16 mouse cellular contexts compared by ENCODE assay signal in the genomic region with DNA sequence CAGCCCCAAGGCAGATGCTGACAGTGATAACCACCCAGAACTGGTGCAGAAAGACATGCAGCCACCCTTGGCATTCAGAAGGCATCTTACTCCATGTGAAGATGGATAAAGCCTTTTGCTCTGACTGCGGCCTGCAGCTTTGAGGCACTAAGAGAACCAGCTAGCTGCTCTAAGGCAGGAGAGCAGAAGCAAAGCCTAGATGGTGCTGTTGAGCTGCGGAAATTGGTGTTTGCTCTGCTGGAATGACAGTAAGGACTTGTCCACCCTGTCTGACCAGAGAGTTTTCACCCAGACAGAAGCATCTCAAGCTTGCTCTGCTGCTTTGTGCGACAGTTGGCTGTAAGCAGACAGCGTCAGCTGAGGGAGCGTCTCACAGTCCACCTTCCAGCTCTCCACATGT. TPM values are rescaled to one million over a fixed set of nuclear protein-coding genes. Genes with fewer than 3 reads are reported as not detected.
DNase-seq lines count a peak whose midpoint lies in the region; ATAC-seq and TF ChIP-seq lines count a peak whose summit lies in the region.
"Not testable (repeated sequence)": the region's sequence is repeated elsewhere in the genome, so short reads cannot be mapped to it uniquely, and the experiment has no call there.
"Had no signal": no experiment of that assay in that cellular context is flagged by ENCODE, and none has a peak within 500 bp of the region (broad histone marks: within the 10 kb centered on the region; RNA-seq: fewer than 3 reads in every experiment).

No protein-coding gene starts in this region.

- not testable (repeated sequence) for H3K27me3 ChIP-seq in forebrain, embryonic 11.5 days (ENCODE audit: control insufficient read depth, insufficient read depth, low read length); hindbrain, postnatal 0 days (ENCODE audit: insufficient read depth, low read length); lung, postnatal 0 days (replicated peaks; ENCODE audit: insufficient read depth, low read length)

- ATAC-seq in forebrain, embryonic 11.5 days (replicated peaks; ENCODE audit: low FRiP score), result not testable (repeated sequence)
- peak; percentile 64 for ATAC-seq in hindbrain, postnatal 0 days
- peak; percentile 40 for ATAC-seq in lung, postnatal 0 days

- not testable (repeated sequence) for TF ChIP-seq EP300 in lung, postnatal 0 days (IDR thresholded peaks at IDR 0.05)

- H3K9ac ChIP-seq in forebrain, embryonic 11.5 days (ENCODE audit: low read length); hindbrain, postnatal 0 days (replicated peaks; ENCODE audit: low read length); lung, postnatal 0 days (replicated peaks; ENCODE audit: low read depth): not testable (repeated sequence)

- peak; percentile 41 for DNase-seq in NIH3T3 (ENCODE audit: low read depth)
- peak; percentile 11 for DNase-seq in cerebellum, postnatal 14 days
- peak; percentile 55 for DNase-seq in forebrain, embryonic 11.5 days (ENCODE audit: low spot score)
- peak; percentile 69 for DNase-seq in hindbrain, postnatal 0 days (ENCODE audit: low spot score)
- peak; percentile 16 for DNase-seq in layer of hippocampus, adult 9-11 months
- DNase-seq in lung, postnatal 0 days (ENCODE audit: low spot score), result peak; percentile 32
- peak; percentile 59 for DNase-seq in retina, embryonic 14.5 days (ENCODE audit: low spot score)
- DNase-seq in urinary bladder, postnatal 36 days (ENCODE audit: low spot score in 2 of 2), result peak; percentile 16 to 37

- not testable (repeated sequence) for H3K4me3 ChIP-seq in forebrain, embryonic 11.5 days (ENCODE audit: low read depth, low read length); hindbrain, postnatal 0 days (ENCODE audit: low read length); lung, postnatal 0 days (ENCODE audit: low read depth, low read length)

- H3K36me3 ChIP-seq in forebrain, embryonic 11.5 days (ENCODE audit: control insufficient read depth, insufficient read depth, low read length); hindbrain, postnatal 0 days (ENCODE audit: insufficient read depth, low read length); lung, postnatal 0 days (ENCODE audit: insufficient read depth, low read length): not testable (repeated sequence)

- H3K9me3 ChIP-seq in forebrain, embryonic 11.5 days (ENCODE audit: control insufficient read depth, low read length); hindbrain, postnatal 0 days (ENCODE audit: low read length); lung, postnatal 0 days (ENCODE audit: low read length): not testable (repeated sequence)

- not testable (repeated sequence) for H3K4me1 ChIP-seq in forebrain, embryonic 11.5 days (replicated peaks; ENCODE audit: control insufficient read depth, insufficient read depth, low read length); hindbrain, postnatal 0 days (ENCODE audit: insufficient read depth, low read length); lung, postnatal 0 days (ENCODE audit: insufficient read depth, low read depth, low read length)

- peak; percentile 63 for TF ChIP-seq CTCF in hindbrain, postnatal 0 days (IDR thresholded peaks at IDR 0.05; ENCODE audit: low read depth)
- peak; percentile 64 for TF ChIP-seq CTCF in lung, postnatal 0 days (IDR thresholded peaks at IDR 0.05)

- WGBS in forebrain, embryonic 11.5 days, result 73% methylated on average over 5 of the region's 5 CpGs
- WGBS in hindbrain, postnatal 0 days, result 69% methylated on average over 5 of the region's 5 CpGs
- WGBS in lung, postnatal 0 days, result 49% methylated on average over 5 of the region's 5 CpGs

- H3K4me2 ChIP-seq in forebrain, embryonic 11.5 days (ENCODE audit: low read depth, low read length, severe bottlenecking); hindbrain, postnatal 0 days (ENCODE audit: low read depth, low read length); lung, postnatal 0 days (replicated peaks; ENCODE audit: low read depth, low read length): not testable (repeated sequence)

- H3K27ac ChIP-seq in forebrain, embryonic 11.5 days (ENCODE audit: low read depth, low read length); hindbrain, postnatal 0 days; lung, postnatal 0 days (ENCODE audit: low read length): not testable (repeated sequence)

RNA-seq across cellular contexts. Expression of a gene that starts 9.7 kb away (rescaled TPM):
- polyA plus RNA-seq in forebrain, embryonic 11.5 days (2014; fragmentation: Nextera tagmentation; extraction: Ambion mirVana), result 0.23 TPM in 1 of 2 replicates, not detected in the other
- total RNA-seq in hindbrain, postnatal 0 days (2014; rRNA removed), result not detected in 2 replicates
- not detected in 2 replicates for polyA plus RNA-seq in hindbrain, postnatal 0 days (2015; fragmentation: Nextera tagmentation; extraction: Ambion mirVana)
- not detected in 2 replicates for polyA plus RNA-seq in lung, postnatal 0 days (2015; fragmentation: Nextera tagmentation; extraction: Ambion mirVana)
- total RNA-seq: adrenal gland, postnatal 14 days; granulocyte monocyte progenitor cell, adult 5-6 weeks; layer of hippocampus, postnatal 14 days; left cerebral cortex, postnatal 36 days had no signal
- polyA plus RNA-seq: heart, embryonic 15.5 days; hindbrain, embryonic 13.5 days; liver, embryonic 15.5 days; thymus, postnatal 0 days had no signal

RNA-seq across cellular contexts. Expression of a gene that starts 47.0 kb away (rescaled TPM):
- polyA plus RNA-seq in forebrain, embryonic 11.5 days (2014; fragmentation: Nextera tagmentation; extraction: Ambion mirVana), result not detected in 2 replicates
- total RNA-seq in hindbrain, postnatal 0 days (2014; rRNA removed), result not detected in 2 replicates
- polyA plus RNA-seq in hindbrain, postnatal 0 days (2015; fragmentation: Nextera tagmentation; extraction: Ambion mirVana), result 0.14 TPM in 1 of 2 replicates, not detected in the other
- 0.14 and 0.25 TPM in 2 replicates for polyA plus RNA-seq in lung, postnatal 0 days (2015; fragmentation: Nextera tagmentation; extraction: Ambion mirVana)
- total RNA-seq: granulocyte monocyte progenitor cell, adult 5-6 weeks; layer of hippocampus, postnatal 14 days; left cerebral cortex, postnatal 36 days had no signal
- polyA plus RNA-seq: hindbrain, embryonic 13.5 days had no signal

RNA-seq across cellular contexts. Expression of a gene that starts 49.3 kb away (rescaled TPM):
- polyA plus RNA-seq in forebrain, embryonic 11.5 days (2014; fragmentation: Nextera tagmentation; extraction: Ambion mirVana), result 133 and 148 TPM in 2 replicates
- 35.3 and 36.6 TPM in 2 replicates for total RNA-seq in hindbrain, postnatal 0 days (2014; rRNA removed)
- polyA plus RNA-seq in hindbrain, postnatal 0 days (2015; fragmentation: Nextera tagmentation; extraction: Ambion mirVana), result 30.6 and 30.9 TPM in 2 replicates
- 15.0 and 15.9 TPM in 2 replicates for polyA plus RNA-seq in lung, postnatal 0 days (2015; fragmentation: Nextera tagmentation; extraction: Ambion mirVana)

Comparison
In these comparisons a context has a peak if more than half of its experiments do, and no peak if none do; other contexts are left out.
1. DNase-seq: peak in every context shown above with its lines; median percentile 69 in hindbrain, postnatal 0 days; 59 in retina, embryonic 14.5 days; 55 in forebrain, embryonic 11.5 days; 41 in NIH3T3; 32 in lung, postnatal 0 days; 26 in urinary bladder, postnatal 36 days; 16 in layer of hippocampus, adult 9-11 months; 11 in cerebellum, postnatal 14 days.